ENCODE assay signal across 20 mouse cellular contexts in genomic region chr5:42239806-42240205, GRCm38 (mm10).
"Had no signal": no experiment of that assay in that cellular context is flagged by ENCODE, and none has a peak within 500 bp of the region (broad histone marks: within the 10 kb centered on the region; RNA-seq: fewer than 3 reads in every experiment).

No protein-coding gene starts in this region.

- H3K27ac ChIP-seq: limb, embryonic 10.5 days; limb, embryonic 13.5 days; liver, embryonic 13.5 days; neural tube, embryonic 12.5 days; neural tube, embryonic 15.5 days; stomach, embryonic 15.5 days had no signal

- H3K9me3 ChIP-seq: limb, embryonic 10.5 days; limb, embryonic 13.5 days; liver, embryonic 13.5 days; neural tube, embryonic 12.5 days; neural tube, embryonic 15.5 days; stomach, embryonic 15.5 days had no signal

- H3K4me1 ChIP-seq: limb, embryonic 10.5 days; limb, embryonic 13.5 days; liver, embryonic 13.5 days; neural tube, embryonic 12.5 days; neural tube, embryonic 15.5 days; stomach, embryonic 15.5 days had no signal

- ATAC-seq: intestine, embryonic 16.5 days had no signal

- H3K4me2 ChIP-seq: limb, embryonic 13.5 days; liver, embryonic 13.5 days; midbrain, embryonic 11.5 days; neural tube, embryonic 12.5 days; neural tube, embryonic 15.5 days; stomach, embryonic 15.5 days had no signal

- H3K27me3 ChIP-seq: limb, embryonic 13.5 days; liver, embryonic 13.5 days; neural tube, embryonic 12.5 days; neural tube, embryonic 15.5 days; stomach, embryonic 15.5 days had no signal

- H3K9ac ChIP-seq: limb, embryonic 13.5 days; liver, embryonic 13.5 days; neural tube, embryonic 12.5 days; neural tube, embryonic 15.5 days; stomach, embryonic 15.5 days had no signal

- DNase-seq: kidney, adult 18-20 months; kidney, adult 9 months; kidney, postnatal 14 days; kidney, postnatal 4 days; liver; liver, embryonic 13.5 days; lung, adult 2 months; lung, postnatal 14 days; lung, postnatal 4 days; midbrain, embryonic 14.5 days; spleen, adult 18-20 months; thymus, adult 18-20 months; thymus, postnatal 36 days had no signal

- H3K4me3 ChIP-seq: limb, embryonic 10.5 days; limb, embryonic 13.5 days; liver, embryonic 13.5 days; neural tube, embryonic 12.5 days; neural tube, embryonic 15.5 days; stomach, embryonic 15.5 days had no signal

- H3K36me3 ChIP-seq: limb, embryonic 10.5 days; limb, embryonic 13.5 days; liver, embryonic 13.5 days; neural tube, embryonic 12.5 days; neural tube, embryonic 15.5 days; stomach, embryonic 15.5 days had no signal
